Mouse (Mus musculus) lung, postnatal 25 days (tissue): ENCODE results near the gene Rcor1.
A peak's percentile ranks its signal among the peaks of the same experiment; 100 is the strongest.
"Not testable (repeated sequence)": the region's sequence is repeated elsewhere in the genome, so short reads cannot be mapped to it uniquely, and the experiment has no call there.

Source experiments
- DNase-seq: peaks from one replicate; pipeline ENCODE4 v3.0.0; 2022; ENCODE audit warnings: low spot score

The Rcor1 gene

GRCm38 (mm10) chr12:111069299-111069698 lies 30.1 kb downstream of the Rcor1 start:
- DNase-seq = not testable (repeated sequence)

DNA sequence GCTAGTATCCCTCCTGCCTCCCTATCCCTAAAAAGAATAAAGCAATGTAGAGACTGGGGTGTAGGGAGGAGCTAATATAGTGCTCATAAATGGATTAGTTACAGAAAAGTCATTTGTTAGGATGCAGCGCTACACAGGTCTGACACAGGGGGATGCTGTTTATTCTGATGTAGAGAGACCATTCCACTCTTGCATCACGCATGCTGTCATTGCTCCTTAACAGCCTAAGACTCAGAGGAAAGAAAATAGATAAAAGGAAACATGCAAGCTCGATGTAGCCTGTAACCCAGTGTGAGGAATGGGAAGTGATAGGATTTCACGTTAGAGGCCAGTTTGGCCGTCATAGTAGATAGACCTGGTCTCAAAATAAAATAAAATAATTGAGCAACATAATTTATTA lies 31.9 kb downstream of the Rcor1 start:
- no peak for DNase-seq

GRCm38 (mm10) chr12:111071477-111072152 lies 32.5 kb downstream of the Rcor1 start:
- peak; percentile 57 for DNase-seq

DNA sequence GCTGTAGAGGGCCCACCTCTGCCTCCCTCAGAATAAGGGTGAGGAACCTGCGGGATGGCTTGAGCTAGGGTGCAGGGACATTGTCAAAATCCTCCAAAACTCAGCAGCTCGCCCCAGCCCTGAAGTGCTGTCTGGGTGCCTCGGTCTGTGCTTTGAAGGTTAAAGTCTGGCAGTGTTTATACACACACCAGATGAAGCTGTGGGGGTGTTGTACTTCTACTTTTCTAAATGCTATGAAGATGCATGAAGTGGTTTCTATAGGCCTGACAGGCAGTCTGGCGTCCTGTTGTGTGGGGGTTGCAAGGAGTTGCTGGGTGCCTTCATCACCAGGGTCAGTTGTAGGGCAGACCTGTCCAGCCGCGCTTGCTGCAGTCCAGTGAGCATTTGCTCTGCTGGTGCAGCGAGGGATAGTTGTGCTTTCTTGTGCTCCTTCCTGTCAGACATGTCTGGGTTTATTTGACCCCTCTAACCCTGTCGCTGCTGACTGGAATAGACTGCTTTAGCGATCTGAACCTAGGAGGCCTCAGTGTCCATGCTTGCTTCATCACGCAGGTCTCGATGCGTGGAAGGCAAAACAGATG lies 37.3 kb downstream of the Rcor1 start:
- DNase-seq = no peak

- no peak for DNase-seq
These were observed 46.4 kb downstream of the Rcor1 start for GRCm38 (mm10) chr12:111085579-111085978.

DNA sequence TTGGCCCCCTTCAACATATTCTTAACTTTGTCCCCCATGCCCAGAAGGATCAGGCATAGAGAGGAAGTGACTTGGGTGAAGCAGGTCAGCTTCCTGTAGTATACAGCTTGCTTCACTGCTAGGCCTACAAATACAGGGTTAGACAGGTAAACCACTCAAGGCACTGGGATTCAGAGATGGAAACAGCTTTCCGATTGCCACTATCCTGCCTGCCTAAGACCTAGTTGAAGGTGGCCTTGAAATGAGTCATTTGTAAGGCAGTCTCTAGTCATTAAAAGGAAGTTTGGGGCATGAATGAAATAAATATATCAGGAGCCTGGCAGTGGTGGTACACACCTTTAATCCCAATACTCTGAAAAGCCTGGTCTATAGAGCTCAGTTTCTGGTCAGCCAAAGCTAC lies 47.9 kb downstream of the Rcor1 start:
- no peak for DNase-seq

GRCm38 (mm10) chr12:111088186-111088585 lies 49.0 kb downstream of the Rcor1 start:
- peak; percentile 80 for DNase-seq

GRCm38 (mm10) chr12:111088731-111089141 lies 49.6 kb downstream of the Rcor1 start:
- no peak for DNase-seq

GRCm38 (mm10) chr12:111089145-111089544 lies 50.0 kb downstream of the Rcor1 start:
- no peak for DNase-seq

- no peak for DNase-seq
These were observed 51.6 kb downstream of the Rcor1 start for GRCm38 (mm10) chr12:111090801-111091200.

DNA sequence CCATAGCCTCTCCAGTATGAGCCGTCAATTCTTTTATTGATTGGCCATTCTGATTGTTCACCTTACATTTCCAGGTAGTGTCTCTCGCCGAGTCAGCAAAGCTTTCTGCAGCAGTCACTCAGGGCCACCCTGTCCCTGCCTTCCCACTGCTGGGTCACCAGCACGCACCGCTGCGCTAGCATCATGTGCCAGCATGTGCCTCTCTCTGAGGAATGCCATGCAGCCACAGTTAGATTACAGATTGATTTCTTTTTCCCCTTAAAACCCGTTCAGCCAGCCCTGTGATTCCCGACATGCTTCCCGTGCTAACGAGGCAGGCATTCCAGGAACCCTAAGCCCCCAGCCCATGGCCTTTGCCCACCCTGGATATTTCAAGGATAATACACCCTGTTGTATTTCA lies 52.8 kb downstream of the Rcor1 start:
- DNase-seq = no peak

DNA sequence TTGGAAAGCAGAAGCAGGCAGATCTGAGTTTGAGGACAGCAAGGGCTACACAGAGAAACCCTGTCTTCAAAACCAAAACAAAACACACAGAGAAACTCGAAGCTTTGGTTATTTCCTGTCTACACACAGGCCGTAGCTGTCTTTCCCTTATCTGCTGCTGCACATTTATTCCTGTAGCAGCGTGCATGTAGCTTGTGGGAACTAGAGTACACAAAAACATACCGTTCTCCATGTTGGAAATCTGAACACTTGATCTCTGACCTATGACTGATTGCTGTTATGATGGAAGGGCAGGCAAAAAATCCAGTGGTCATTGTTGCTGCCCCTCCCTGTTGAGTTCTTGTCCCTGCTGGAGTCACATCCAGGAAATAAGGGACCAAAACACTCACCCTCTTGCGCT lies 54.9 kb downstream of the Rcor1 start:
- peak; percentile 65 for DNase-seq

DNA sequence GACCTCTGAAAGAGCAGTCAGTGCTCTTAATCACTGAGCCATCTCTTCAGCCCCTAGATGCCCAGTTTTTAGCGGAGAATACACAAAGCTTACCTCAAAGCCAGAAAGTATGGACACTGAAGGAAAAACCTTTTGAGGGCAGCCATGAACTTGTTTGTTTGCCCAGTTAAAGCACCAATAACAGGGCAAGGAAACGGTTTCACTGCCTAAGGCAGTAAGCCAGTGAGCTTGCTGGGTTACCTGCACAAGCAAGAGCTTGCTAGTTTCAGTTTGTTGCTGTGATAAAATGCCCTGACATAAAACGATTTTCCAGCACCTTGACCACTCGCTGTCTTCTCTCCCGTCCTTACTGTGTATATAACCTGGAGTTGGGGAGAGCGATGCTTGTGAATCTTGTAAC lies 55.9 kb downstream of the Rcor1 start:
- no peak for DNase-seq

DNA sequence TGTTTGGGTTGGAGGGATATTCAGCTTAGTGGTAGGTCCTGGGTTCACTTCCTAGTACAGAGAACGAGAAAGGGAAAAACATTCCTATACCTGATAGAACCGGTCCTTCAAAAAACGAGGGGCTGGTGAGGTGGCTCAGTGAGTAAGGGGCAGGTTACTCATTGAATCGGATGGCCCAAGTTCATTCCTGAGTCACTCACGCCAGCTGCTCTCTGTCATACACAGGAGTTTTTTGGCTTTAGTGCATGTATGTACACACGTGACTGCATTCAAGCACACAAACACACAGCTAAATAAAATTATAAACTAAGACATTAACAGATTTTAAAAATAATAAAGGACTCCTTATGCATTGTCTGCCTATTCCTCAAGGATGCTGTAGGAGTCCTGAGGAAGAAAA lies 57.1 kb downstream of the Rcor1 start:
- no peak for DNase-seq

DNA sequence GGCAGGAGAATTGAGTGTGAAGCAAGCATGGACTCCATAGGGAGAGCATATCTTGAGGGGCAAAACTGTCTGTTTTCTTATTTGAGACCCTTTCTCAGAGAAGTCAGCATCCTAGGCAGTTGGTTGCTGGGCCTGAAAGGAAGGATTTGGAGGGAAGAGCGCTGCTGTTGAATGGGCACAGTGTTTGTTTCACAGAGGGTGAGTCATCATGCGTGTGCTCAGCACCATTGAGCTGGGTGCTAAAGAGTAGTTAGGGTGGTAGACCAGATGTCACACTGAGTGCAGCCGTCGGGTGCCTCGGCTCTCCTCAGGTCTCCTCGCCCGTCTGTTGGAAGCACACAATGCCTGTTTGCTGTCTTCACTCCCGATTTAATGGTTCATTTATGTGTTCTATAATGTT lies 57.9 kb downstream of the Rcor1 start:
- DNase-seq = no peak

DNA sequence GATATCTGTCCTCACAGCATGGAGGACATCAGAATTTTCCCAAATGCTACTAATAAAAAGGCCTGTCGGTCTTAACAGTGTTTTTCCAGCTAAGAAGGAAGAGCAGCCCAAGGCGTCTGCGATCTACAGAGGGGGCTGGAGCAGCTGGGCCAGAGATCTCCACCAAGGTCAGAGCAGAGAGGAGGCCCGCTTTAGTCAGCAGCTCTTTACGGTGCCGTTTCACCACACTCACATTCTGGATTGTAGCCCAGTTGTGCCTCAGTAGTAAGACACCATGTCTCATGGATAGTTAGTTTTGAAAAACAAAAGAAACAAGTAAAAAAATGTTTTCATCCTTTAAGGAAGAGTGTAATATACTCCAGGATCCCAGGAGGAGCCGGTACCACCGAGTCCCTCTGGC lies 72.0 kb downstream of the Rcor1 start:
- no peak for DNase-seq

GRCm38 (mm10) chr12:111114593-111114992 lies 75.4 kb downstream of the Rcor1 start:
- no peak for DNase-seq

DNA sequence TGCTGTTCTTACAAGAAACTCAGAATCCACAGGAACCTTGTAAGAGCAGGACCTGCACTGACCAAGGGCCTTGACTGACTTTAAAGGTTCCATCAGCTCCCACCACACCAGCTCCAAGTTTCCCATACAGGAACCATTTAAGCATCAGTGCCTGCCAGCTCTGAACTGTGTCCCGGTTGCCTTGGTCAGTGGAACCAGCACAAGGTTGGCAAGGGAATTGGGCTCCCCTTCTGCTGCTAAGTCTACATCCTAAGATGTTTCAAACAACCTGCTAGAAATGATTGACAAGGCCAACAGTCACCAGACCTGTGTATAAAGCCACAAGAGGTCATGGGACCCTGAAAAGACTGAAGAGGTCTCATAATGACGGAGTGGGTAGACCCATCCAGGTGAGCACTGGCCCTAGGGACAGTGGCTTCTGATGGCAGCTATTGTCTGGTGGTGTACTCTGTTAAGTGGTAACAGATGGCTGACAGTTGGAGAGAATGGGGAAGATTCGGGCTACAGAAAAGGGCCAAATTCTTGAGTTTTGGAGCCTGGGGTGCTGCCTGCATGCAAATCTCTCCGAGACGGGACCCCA lies 80.4 kb downstream of the Rcor1 start:
- DNase-seq = no peak

DNA sequence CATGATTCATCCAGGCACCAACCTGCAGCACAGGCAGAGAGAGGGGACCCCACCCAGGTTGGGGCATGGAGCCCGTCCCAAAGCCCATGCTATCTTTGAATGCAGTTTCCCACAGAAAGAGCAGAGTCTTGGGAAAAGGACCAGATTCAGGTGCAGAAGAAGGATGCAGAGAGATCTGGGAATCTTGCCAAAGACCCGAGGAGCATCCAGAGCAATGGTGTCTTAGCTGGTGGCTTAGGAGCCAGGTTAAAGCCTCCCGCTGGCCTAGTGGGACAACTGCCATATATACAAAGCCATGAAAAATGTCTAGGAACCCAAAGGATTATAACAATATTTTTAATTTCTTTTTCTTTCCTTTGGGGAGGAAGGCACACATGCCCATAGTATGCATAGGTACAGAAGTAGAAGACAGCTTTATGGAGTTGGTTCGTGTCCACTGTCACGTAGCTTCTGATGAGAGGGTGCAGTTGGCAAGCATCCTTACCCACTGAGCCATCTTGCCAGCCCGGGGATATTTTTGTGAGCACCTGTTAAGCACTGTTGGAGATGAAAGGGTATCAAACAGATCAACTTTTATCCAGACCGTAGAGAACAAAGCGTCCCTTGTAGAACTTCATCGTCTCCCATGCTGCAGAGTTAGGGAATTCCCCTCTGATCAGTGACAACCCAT lies 82.0 kb downstream of the Rcor1 start:
- no peak for DNase-seq

DNA sequence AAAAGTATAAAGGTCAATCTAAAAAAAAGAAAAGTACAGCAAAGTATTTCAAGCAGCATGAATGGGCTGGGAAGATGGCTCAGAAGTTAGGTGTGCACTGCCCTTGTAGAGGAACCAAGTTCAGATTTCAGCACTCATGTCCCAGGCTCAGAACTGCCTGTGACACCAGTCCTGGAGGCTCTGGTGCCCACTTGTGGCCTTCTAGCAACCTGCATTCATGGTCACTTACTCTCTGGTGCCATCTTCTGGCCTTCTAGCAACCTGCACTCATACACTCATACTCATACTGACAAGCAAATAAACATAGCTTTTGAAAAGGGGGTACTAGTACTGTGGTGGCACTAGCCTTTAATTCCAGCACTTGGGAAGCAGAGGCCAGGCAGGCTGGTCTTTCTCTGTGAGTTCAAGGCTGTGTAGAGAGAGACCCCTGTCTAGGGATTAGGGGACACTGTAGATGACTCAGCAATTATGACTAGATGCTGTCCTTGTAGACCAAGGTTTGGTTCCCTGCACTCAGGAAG lies 83.2 kb downstream of the Rcor1 start:
- no peak for DNase-seq

DNA sequence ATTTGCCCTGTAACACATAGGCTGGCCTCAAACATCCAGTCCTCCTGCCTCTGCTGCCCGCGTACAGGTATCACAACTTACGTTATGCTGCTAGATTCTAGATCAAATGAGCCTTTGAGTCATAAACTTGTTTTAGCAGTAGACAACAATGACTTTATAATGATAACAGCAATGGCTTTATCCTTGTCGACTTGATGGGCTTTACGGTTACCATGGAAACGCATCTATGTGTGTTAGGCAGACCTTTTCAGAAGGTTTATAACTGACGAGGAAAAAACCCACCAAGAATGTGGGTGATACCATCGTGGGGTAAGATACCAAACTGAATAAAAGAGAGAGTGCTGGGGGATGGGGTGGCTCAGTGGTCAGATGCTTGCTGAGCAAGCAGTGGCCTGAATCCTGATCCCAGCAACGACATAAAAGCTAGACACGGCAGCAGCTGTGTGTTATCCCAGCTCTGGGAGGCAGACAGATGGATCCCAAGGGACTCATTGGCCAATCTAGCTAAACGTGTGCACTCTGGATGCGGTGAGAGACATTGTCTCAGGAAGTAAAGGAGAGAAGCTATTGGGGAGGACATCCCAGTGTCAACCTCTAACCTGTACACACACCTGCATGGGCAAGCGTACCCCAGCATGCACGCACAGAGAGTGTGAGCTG lies 85.6 kb downstream of the Rcor1 start:
- DNase-seq = no peak

- no peak for DNase-seq
These were observed 86.5 kb downstream of the Rcor1 start for GRCm38 (mm10) chr12:111125666-111126065.
